Mouse (Mus musculus) thymus, adult 2 months (tissue): ENCODE results near the gene Tmem205. TPM values are rescaled to one million over a fixed set of nuclear protein-coding genes. Genes with fewer than 3 reads are reported as not detected.

Experiments used
- DNase-seq: peaks from one replicate; pipeline ENCODE4 v3.0.0; 2021
- H3K27ac ChIP-seq: fragments of 200-500 bp; 2 replicates; pipeline ENCODE4 v1.5.1; 2012; ENCODE audit warnings: low read length, control low read depth; ENCODE audit not compliant: control insufficient read depth, insufficient read depth
- H3K27me3 ChIP-seq: fragments of 200-500 bp; 2 replicates; pipeline ENCODE4 v1.6.1; 2012; ENCODE audit warnings: mild to moderate bottlenecking, low read length, moderate library complexity, mixed read lengths; ENCODE audit not compliant: control insufficient read depth, insufficient read depth
- H3K36me3 ChIP-seq: fragments of 200-500 bp; 2 replicates; pipeline ENCODE4 v1.6.1; 2012; ENCODE audit warnings: mild to moderate bottlenecking, low read length, moderate library complexity; ENCODE audit not compliant: control insufficient read depth, insufficient read depth
- H3K4me1 ChIP-seq: fragments of 200-500 bp; replicated peaks from 2 replicates; pipeline ENCODE4 v1.6.1; 2012; ENCODE audit warnings: low read length; ENCODE audit not compliant: control insufficient read depth, insufficient read depth
- H3K4me3 ChIP-seq: fragments of 200-500 bp; 2 replicates; pipeline ENCODE4 v1.5.1; 2012; ENCODE audit warnings: mild to moderate bottlenecking, low read length, control low read depth, moderate library complexity; ENCODE audit not compliant: control insufficient read depth, insufficient read depth
- CTCF ChIP-seq: fragments of 200-500 bp; IDR thresholded peaks from 2 replicates; pipeline ENCODE4 v1.5.1; 2012; ENCODE audit warnings: mild to moderate bottlenecking, control low read depth, low read length, moderate library complexity, borderline replicate concordance; ENCODE audit not compliant: control insufficient read depth, poor library complexity, insufficient read depth; ENCODE audit errors: extremely low read depth
- POLR2A ChIP-seq: fragments of 200-500 bp; IDR thresholded peaks from 2 replicates; pipeline ENCODE4 v1.6.1; 2012; ENCODE audit warnings: mild to moderate bottlenecking, low read length, control low read depth, moderate library complexity; ENCODE audit not compliant: control insufficient read depth, poor library complexity, insufficient read depth; ENCODE audit errors: extremely low read depth
- WGBS: fragments of 180-500 bp; shearing (Covaris S2); methylation state at CpG from one replicate; pipeline ENCODE4 v1.1.7; 2018; 5-methylcytosine and 5-hydroxymethylcytosine counted together
- polyA plus RNA-seq: library from polyadenylated mRNA; depleted of rRNA; stranded (reverse); fragments of >200 nt; gene quantifications from 2 replicates; pipeline ENCODE4 v1.2.3, GENCODE M21; 2012

The Tmem205 gene
- polyA plus RNA-seq, 1 experiment: 47.7 TPM

DNA sequence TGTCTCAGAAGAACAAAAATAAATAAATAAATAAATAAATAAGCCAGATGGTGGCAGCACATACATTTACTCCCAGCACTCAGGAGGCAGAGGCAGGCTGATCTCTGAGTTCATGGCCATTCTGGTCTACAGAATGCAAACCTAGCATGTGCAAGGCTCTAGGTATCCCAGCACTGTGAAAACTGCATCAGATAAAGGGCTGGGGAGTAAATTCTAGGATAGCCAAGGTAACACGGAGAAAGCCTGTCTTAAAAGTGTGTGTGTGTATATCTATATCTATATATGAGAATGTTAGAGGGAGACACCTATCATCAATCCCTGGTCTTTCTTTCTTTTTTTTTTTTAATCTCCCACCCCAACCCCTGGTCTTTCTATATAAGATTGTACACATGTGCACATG lies 1.9 kb downstream of the Tmem205 start:
- Histone ChIP-seq H3K4me3 (no peak overlapping the region), H3K36me3 (no peaks in the 10 kb centered on the region), H3K27ac (no peak overlapping the region), H3K4me1 (peaks cover 8% of the 10 kb centered on the region; the same call in 1 of the 2 replicates), H3K27me3 (no peaks in the 10 kb centered on the region)
- DNase-seq: no peak
- WGBS: 100% methylated on average over 1 of the region's 1 CpGs
- TF ChIP-seq CTCF (no peak), POLR2A (no peak)

DNA sequence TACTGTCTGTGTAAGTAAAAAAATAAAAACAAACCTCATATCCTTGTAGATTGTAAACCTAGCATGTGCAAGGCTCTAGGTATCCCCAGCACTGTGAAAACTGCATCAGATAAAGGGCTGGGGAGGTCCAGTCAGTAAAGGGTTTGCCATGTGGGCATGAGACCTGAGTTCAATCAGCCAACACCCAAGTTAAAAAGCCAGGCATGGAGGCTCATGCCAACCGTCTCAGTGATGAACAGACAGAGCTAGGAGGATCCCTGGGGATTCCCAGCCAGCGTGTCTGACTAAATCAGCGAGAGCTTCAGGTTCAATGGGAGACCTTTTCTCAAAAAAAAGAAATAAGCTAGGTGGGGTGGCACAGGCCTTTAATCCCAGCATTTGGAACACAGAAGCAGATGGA lies 2.3 kb downstream of the Tmem205 start:
- no peaks in the 10 kb centered on the region for H3K27me3 ChIP-seq
- WGBS: 93% methylated on average over 3 of the region's 3 CpGs
- no peak overlapping the region for H3K27ac ChIP-seq
- no peak for TF ChIP-seq CTCF
- no peak overlapping the region for H3K4me3 ChIP-seq
- DNase-seq: no peak
- H3K36me3 ChIP-seq: no peaks in the 10 kb centered on the region
- peaks cover 8% of the 10 kb centered on the region; the same call in 1 of the 2 replicates for H3K4me1 ChIP-seq

DNA sequence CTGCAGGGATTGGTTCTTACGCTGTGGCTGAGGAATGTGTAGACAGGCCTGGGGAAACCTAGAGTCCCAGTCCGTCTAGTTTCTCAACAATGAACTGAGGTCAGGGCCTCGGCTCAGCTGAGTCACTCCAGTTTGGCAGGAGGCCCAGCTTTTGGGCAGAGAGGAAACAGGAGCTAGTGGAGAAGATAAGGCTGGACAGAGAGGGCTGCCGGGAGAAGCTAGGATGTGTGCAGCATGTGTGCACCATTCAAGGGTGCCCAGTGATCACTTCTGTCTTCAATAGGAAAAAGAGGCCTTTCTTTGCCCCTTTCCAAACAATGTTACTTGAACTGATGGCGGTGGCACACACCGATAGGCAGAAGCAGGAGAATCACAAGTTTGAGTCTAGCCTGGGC lies 3.3 kb downstream of the Tmem205 start:
- DNase-seq: no peak
- H3K36me3 ChIP-seq: no peaks in the 10 kb centered on the region
- no peaks in the 10 kb centered on the region for H3K27me3 ChIP-seq
- WGBS: 50% methylated on average over 6 of the region's 6 CpGs
- no peak overlapping the region for H3K27ac ChIP-seq
- peaks cover 8% of the 10 kb centered on the region; the same call in 1 of the 2 replicates for H3K4me1 ChIP-seq
- no peak for TF ChIP-seq CTCF
- no peak for TF ChIP-seq POLR2A
- no peak overlapping the region for H3K4me3 ChIP-seq

DNA sequence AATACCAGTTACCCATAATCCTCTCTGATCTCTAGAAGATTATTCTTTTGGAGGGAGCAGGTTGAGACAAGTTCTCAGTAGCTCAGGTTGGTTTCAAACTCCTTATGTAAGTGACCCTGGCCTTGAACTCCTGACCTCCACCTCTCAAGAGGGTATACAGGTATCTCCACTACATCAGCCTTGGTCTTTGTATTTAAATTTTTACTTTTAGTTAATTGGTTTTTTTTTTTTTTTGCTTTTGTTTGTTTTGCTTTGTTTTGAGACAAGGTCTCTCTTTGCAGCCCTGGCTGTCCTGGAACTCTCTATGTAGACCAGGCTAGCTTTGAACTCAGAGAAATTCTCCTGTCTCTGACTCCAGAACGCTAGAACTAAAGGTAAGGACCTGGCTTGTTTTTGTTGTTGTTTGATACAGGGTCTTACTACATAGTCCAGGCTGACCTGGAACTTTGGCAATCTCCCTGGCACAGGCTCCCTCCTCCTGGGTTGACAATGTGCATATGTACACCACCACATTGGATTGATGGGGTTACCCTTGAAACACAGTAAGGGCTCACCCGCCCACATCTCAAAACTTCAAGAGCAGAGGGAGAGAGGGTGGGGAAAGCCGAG lies 3.8 kb downstream of the Tmem205 start:
- Histone ChIP-seq H3K36me3 (no peaks in the 10 kb centered on the region), H3K4me3 (no peak overlapping the region), H3K27ac (no peak overlapping the region), H3K4me1 (peaks cover 8% of the 10 kb centered on the region; the same call in 1 of the 2 replicates), H3K27me3 (no peaks in the 10 kb centered on the region)
- no peak for DNase-seq
- WGBS: 39% methylated on average over 3 of the region's 3 CpGs
- TF ChIP-seq POLR2A (no peak), CTCF (no peak)

DNA sequence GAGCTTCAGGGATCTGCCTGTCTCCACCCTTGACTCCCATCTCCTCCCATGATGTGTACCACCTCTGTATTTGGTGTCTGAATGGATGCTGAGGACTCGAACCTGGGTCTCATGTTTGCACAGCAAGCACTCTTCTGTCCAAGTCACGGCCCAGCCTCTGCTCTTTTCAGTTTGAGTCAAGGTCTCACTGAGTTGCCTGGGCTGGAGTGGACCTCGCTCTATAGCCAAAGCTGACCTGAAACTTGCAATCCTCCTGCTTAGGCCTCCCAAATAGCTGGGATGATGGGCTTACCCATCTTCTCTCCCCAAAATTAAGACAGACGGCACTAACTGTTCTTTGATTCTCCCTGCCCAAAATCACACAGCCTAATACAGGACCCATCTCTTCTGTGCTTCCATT lies 4.3 kb downstream of the Tmem205 start:
- Histone ChIP-seq H3K4me1 (peaks cover 11% of the 10 kb centered on the region; the same call in 1 of the 2 replicates), H3K27ac (no peak overlapping the region)
- 93% methylated on average over 4 of the region's 4 CpGs for WGBS

DNA sequence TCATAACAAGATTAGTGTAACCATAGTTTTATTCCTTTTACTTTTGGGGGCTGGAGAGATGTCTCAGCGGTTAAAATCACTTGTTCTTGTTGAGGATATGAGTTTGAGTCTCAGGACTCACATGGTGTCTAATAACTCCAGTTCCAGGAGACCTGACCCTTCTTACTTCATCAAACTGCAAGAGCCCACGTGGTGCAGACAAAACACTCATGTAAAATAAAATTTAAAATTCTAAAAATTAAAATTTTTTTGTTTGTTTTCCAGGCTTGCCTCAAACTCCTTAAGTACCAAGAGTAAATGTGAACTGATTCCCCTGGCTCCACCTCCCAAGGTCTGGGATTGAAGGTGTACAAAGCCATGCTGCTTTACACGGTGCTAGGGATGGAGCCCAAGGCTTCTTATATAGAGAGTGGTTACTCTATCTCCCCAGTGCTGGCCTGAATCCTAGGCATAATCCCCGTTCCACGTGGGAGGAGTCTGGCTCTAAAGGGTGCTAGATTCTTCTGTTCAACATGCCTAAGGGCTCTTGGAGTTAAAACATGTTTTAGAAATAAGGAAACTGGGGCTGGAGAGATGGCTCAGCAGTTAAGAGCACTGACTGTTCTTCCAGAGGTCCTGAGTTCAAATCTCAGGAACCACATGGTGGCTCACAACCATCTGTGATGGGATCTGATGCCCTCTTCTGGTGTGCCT lies 8.5 kb downstream of the Tmem205 start:
- no peak overlapping the region for H3K4me3 ChIP-seq
- 60% methylated on average over 5 of the region's 5 CpGs for WGBS
- no peaks in the 10 kb centered on the region for H3K36me3 ChIP-seq

More for the DNA sequence above, 4.3 kb downstream of the Tmem205 start:
- H3K36me3 ChIP-seq: no peaks in the 10 kb centered on the region
- TF ChIP-seq POLR2A (no peak), CTCF (no peak)
- DNase-seq: no peak
- no peaks in the 10 kb centered on the region for H3K27me3 ChIP-seq
- H3K4me3 ChIP-seq: no peak overlapping the region

More for the DNA sequence above, 8.5 kb downstream of the Tmem205 start:
- H3K27ac ChIP-seq: no peak overlapping the region
- no peaks in the 10 kb centered on the region for H3K27me3 ChIP-seq
- H3K4me1 ChIP-seq: peaks cover 11% of the 10 kb centered on the region
- no peak for DNase-seq
- TF ChIP-seq POLR2A: no peak
- no peak for TF ChIP-seq CTCF
